Mouse (Mus musculus) liver, embryonic 11.5 days (tissue): ENCODE data around the gene Clcn6. TPM values are rescaled to one million over a fixed set of nuclear protein-coding genes. Genes with fewer than 3 reads are reported as not detected.

Experiments used
- ATAC-seq: fragments of 200-750 bp; cut with Nextera tagmentation; replicated peaks from 2 replicates; pipeline ENCODE4 v1.8.0; 2017; ENCODE audit warnings: moderate number of reproducible peaks, mild to moderate bottlenecking, moderate TSS enrichment, moderate library complexity; ENCODE audit not compliant: low FRiP score
- DNase-seq: peaks from one replicate; pipeline ENCODE4 v3.0.0-alpha.2; 2017; ENCODE audit warnings: low spot score
- H3K27ac ChIP-seq: fragments of 300-500 bp; sonication (generic); 2 replicates; pipeline ENCODE4 v1.5.1; 2014; ENCODE audit warnings: mild to moderate bottlenecking, low read depth, low read length, control low read depth
- H3K27me3 ChIP-seq: fragments of 300-500 bp; sonication (generic); replicated peaks from 2 replicates; pipeline ENCODE4 v1.6.1; 2014; ENCODE audit warnings: low read length, mixed read lengths; ENCODE audit not compliant: control insufficient read depth, insufficient read depth
- H3K36me3 ChIP-seq: fragments of 300-500 bp; sonication (generic); 2 replicates; pipeline ENCODE4 v1.6.1; 2014; ENCODE audit warnings: mild to moderate bottlenecking, low read length, moderate library complexity, mixed read lengths; ENCODE audit not compliant: control insufficient read depth, insufficient read depth
- H3K4me1 ChIP-seq: fragments of 300-500 bp; sonication (generic); replicated peaks from 2 replicates; pipeline ENCODE4 v1.6.1; 2014; ENCODE audit warnings: low read length, mixed read lengths; ENCODE audit not compliant: control insufficient read depth, insufficient read depth
- H3K4me2 ChIP-seq: fragments of 300-500 bp; sonication (generic); 2 replicates; pipeline ENCODE4 v1.6.1; 2014; ENCODE audit warnings: mild to moderate bottlenecking, control low read depth, moderate library complexity
- H3K4me3 ChIP-seq: fragments of 300-500 bp; sonication (generic); 2 replicates; pipeline ENCODE4 v1.5.1; 2014; ENCODE audit warnings: low read depth, low read length, control low read depth
- H3K9ac ChIP-seq: fragments of 300-500 bp; sonication (generic); 2 replicates; pipeline ENCODE4 v1.6.1; 2014; ENCODE audit warnings: low read depth, low read length, control low read depth
- H3K9me3 ChIP-seq: fragments of 300-500 bp; sonication (generic); 2 replicates; pipeline ENCODE4 v1.6.1; 2016; ENCODE audit warnings: low read length, inconsistent platforms, mixed read lengths; ENCODE audit not compliant: control insufficient read depth
- WGBS: fragments of 180-500 bp; shearing (Covaris S2); extraction: QIAGEN DNeasy Blood & Tissue Kit; methylation state at CpG from one replicate; pipeline ENCODE4 v1.1.7; 2014; 5-methylcytosine and 5-hydroxymethylcytosine counted together
- polyA plus RNA-seq: library from polyadenylated mRNA; unstranded; fragments of >200 nt; fragmentation: Nextera tagmentation; extraction: Ambion mirVana; gene quantifications from 2 replicates; pipeline ENCODE4 v1.2.1, GENCODE M21; 2014

The Clcn6 gene
- polyA plus RNA-seq: 2.0 and 2.4 TPM in 2 replicates

DNA sequence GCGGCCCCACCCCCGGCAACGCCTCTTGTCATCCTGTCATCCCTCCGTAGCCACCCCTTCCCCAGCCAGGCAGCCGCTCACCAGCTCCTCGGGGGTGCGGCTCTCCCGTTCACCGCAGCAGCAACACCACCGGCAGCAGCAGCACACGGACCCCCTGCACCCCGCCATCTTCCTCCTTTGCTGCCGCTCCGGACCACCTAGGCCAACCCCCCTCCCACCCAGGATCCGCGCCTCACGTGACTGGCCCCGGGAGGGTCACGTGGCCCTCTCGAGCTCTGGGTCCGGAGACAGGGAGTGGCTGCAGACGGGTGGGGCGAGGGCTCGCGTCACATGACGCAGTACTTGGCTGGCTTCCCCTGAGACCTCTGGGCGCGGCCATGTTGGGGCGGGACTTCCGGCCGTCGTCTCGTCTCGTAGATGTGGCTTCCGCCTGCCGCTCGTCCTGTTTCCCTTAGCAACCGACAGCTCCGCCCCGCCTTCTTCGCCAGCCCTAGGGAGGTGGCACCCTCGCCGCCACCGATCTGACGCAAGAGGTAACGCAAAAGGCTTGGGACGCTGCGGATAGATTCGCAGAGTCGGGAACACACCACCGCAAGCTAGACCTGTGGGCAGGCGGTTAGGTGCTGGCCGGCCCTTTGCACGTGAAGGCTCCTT is at the start of gene Clcn6, which contains the start of gene Mthfr:
Gene Clcn6 (minus strand): TSS at position 222 of the 654 bp plus-strand sequence.
Gene Mthfr (plus strand): TSS at position 478 of the 654 bp plus-strand sequence.
- Histone ChIP-seq H3K4me2 (peak within 1 kb of the TSS; percentile 96), H3K27me3 (no peaks in the 10 kb centered on the region), H3K9me3 (no peaks in the 10 kb centered on the region), H3K4me1 (peaks cover 46% of the 10 kb centered on the region), H3K36me3 (no peaks in the 10 kb centered on the region), H3K9ac (peak within 1 kb of the TSS; percentile 85), H3K4me3 (peak within 1 kb of the TSS; percentile 61), H3K27ac (peak within 1 kb of the TSS; percentile 89)
- peak; percentile 96 for ATAC-seq
- under 1% methylated on average over 54 of the region's 54 CpGs for WGBS
- peak; percentile 99 for DNase-seq

- 8% methylated on average over 34 of the region's 34 CpGs for WGBS
- H3K4me2 ChIP-seq: peak within 1 kb of the TSS; percentile 86
- no peaks in the 10 kb centered on the region for H3K27me3 ChIP-seq
- H3K4me1 ChIP-seq: peaks cover 41% of the 10 kb centered on the region
- H3K36me3 ChIP-seq: 0 out of 2 replicates have a peak, but pooled peaks cover 2% of the 10 kb centered on the region
- H3K9ac ChIP-seq: peak within 1 kb of the TSS; percentile 89
- peak; percentile 85 for ATAC-seq
- H3K4me3 ChIP-seq: peak within 1 kb of the TSS; percentile 84
- peak; percentile 84 for DNase-seq
- H3K9me3 ChIP-seq: no peaks in the 10 kb centered on the region
- peak within 1 kb of the TSS; percentile 65 for H3K27ac ChIP-seq
These were observed 49.4 kb upstream of the Clcn6 start, which contains the start of gene Agtrap for GRCm38 (mm10) chr4:148087907-148088527. Gene Agtrap, minus strand, starts transcription at chr4:148088031.

DNA sequence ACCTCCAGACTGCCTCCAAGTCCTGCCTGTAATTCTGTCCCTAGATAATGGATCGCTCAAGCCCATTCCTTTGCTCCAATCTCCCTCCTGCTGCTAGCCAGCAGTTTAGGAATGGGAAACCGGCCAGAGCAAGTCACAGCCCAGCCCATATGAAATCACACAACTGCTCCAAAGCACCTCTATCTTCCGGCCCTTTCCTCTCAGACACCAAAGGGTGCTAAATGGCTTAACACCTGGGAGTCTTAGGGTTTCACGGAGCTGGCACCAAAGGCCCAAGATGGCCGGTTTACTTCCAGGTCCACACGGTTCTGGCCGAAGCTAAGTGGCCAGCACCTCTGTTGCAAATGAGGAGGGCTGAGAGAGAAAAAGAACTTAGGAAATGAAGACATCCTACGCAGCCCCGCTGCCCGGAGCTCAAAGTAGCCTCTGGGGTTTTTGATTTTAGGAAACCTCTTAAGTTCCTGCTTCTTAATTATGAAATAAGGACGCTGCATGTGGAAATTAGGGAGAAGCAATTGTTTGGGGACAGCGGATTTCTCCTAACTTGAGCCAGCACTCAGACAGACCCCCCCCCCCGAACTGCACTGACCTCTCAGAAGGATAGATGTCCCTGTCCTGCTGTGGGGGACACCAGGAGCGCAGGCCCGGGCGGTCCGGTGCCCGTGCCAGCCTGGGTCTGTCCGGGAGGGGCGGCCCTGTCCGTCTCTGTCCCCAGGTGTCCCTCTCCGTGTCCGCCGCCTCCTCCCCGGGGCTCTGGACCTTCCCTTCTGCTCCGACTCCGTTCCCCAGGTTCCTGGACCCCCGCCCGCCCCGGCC is 48.7 kb upstream of the Clcn6 start:
- Histone ChIP-seq H3K36me3 (0 out of 2 replicates have a peak, but pooled peaks cover 2% of the 10 kb centered on the region), H3K4me2 (peak overlapping the region; percentile 86), H3K4me1 (peaks cover 48% of the 10 kb centered on the region), H3K27me3 (no peaks in the 10 kb centered on the region), H3K4me3 (peak overlapping the region; percentile 84), H3K9me3 (no peaks in the 10 kb centered on the region), H3K9ac (peak overlapping the region; percentile 89), H3K27ac (peak overlapping the region; percentile 65)
- peak; percentile 27 for ATAC-seq
- peak; percentile 52 for DNase-seq
- 4% methylated on average over 30 of the region's 30 CpGs for WGBS

GRCm38 (mm10) chr4:148085907-148086305 is 47.3 kb upstream of the Clcn6 start:
- no peak for DNase-seq
- Histone ChIP-seq H3K27me3 (no peaks in the 10 kb centered on the region), H3K4me2 (peak overlapping the region; percentile 86), H3K9me3 (no peaks in the 10 kb centered on the region), H3K27ac (peak overlapping the region; percentile 45; the same call in 1 of the 2 replicates), H3K4me1 (peaks cover 48% of the 10 kb centered on the region), H3K9ac (no peak overlapping the region; the same call in 1 of the 2 replicates), H3K36me3 (peaks cover 6% of the 10 kb centered on the region; the same call in 1 of the 2 replicates), H3K4me3 (no peak overlapping the region)
- WGBS: 73% methylated on average over 3 of the region's 3 CpGs
- no peak for ATAC-seq

- no peak overlapping the region for H3K4me3 ChIP-seq
- H3K4me2 ChIP-seq: peak overlapping the region; percentile 86
- H3K4me1 ChIP-seq: peaks cover 48% of the 10 kb centered on the region
- H3K36me3 ChIP-seq: peaks cover 10% of the 10 kb centered on the region; the same call in 1 of the 2 replicates
- H3K9me3 ChIP-seq: no peaks in the 10 kb centered on the region
- H3K27ac ChIP-seq: peak overlapping the region; percentile 45; the same call in 1 of the 2 replicates
- ATAC-seq: no peak
- WGBS: 54% methylated on average over 10 of the region's 10 CpGs
- no peak overlapping the region for H3K9ac ChIP-seq
- H3K27me3 ChIP-seq: no peaks in the 10 kb centered on the region
- DNase-seq: no peak
These were observed 46.7 kb upstream of the Clcn6 start for GRCm38 (mm10) chr4:148085131-148085906.

- DNase-seq: no peak
- Histone ChIP-seq H3K9ac (peak overlapping the region; percentile 38; the same call in 1 of the 2 replicates), H3K27me3 (no peaks in the 10 kb centered on the region), H3K4me2 (peak overlapping the region; percentile 54), H3K27ac (peak overlapping the region; percentile 91), H3K9me3 (no peaks in the 10 kb centered on the region), H3K36me3 (peaks cover 12% of the 10 kb centered on the region; the same call in 1 of the 2 replicates), H3K4me1 (peaks cover 48% of the 10 kb centered on the region), H3K4me3 (no peak overlapping the region)
- no peak; the same call in 1 of the 2 replicates for ATAC-seq
- 19% methylated on average over 8 of the region's 8 CpGs for WGBS
These were observed 45.7 kb upstream of the Clcn6 start for GRCm38 (mm10) chr4:148084261-148084714.

GRCm38 (mm10) chr4:148083176-148083899 is 44.7 kb upstream of the Clcn6 start:
- peak overlapping the region; percentile 54 for H3K4me2 ChIP-seq
- H3K4me1 ChIP-seq: peaks cover 48% of the 10 kb centered on the region
- H3K27ac ChIP-seq: peak overlapping the region; percentile 91
- H3K4me3 ChIP-seq: no peak overlapping the region
- peak overlapping the region; percentile 50 for H3K9ac ChIP-seq
- no peaks in the 10 kb centered on the region for H3K9me3 ChIP-seq
- H3K27me3 ChIP-seq: no peaks in the 10 kb centered on the region
- DNase-seq (no peak), ATAC-seq (no peak)
- H3K36me3 ChIP-seq: peaks cover 12% of the 10 kb centered on the region; the same call in 1 of the 2 replicates
- 36% methylated on average over 21 of the region's 21 CpGs for WGBS
